Mouse (Mus musculus): Measurements from ENCODE around the gene Snx8.
A peak's percentile ranks its signal among the peaks of the same experiment; 100 is the strongest.

Snx8 gene

GRCm38 (mm10) chr5:140388588-140389576, at the start of gene Snx8:
Gene Snx8 (minus strand): TSS chr5:140389262.
- peak; percentile 96 for DNase-seq (ENCODE audit: low spot score in 2 of 2)

DNA sequence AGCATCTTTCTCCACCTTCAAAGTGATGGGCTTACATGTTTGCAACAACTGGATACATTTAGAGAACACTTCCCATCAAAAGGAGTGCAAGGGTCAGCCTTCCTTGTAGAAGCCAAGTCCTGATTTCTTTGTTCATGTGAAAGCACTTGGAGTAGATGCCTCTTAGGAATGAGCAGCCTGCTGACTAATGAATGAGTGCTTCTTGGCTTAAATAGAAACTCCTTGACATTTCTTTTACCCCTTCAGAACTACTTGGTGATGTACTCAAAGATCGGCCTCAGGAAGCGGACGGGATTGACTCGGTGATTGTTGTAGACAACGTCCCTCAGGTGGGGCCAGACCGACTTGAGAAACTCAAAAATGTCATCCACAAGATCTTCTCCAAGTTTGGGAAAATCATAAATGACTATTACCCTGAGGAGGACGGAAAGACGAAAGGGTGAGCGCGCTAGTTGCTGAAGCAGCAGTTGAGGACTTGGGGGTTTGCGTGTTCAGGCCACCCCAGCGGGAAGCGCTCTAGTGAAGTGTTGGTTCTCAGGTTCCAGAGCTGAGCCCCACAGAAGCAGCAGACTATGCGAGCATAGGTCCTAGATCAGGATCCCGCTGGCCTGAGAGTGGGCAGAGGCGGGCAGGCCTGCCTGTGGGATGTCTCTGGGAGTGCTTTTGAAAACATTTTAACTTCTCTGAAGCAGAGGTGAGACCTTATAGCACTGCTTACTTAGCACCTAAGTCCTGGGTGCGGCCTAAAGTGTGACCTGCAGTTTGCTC, 36.1 kb upstream of the Snx8 start:
- no peak for DNase-seq (ENCODE audit: low spot score in 2 of 2)

DNA sequence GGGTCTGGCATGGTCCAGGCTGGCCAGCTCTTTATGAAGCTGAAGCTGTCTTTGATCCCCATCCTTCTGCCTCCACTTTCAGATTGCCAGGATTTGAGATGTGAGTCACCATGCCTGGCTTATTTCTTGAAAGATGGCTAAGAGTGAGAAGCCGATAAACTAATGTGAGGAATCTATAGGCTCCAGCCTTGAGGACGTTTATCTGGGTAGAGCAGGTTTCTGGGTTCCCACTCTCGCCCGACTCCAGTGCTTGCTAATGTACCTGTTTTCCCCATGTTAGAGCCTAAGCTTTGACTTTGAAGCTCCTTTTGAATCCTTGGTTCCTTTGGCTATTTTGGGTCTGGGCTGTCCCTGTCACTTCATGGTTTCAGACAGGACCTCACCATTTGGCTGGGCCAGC, 31.6 kb upstream of the Snx8 start:
- no peak for DNase-seq (ENCODE audit: low spot score in 2 of 2)

GRCm38 (mm10) chr5:140419442-140420080, 30.5 kb upstream of the Snx8 start:
- DNase-seq (ENCODE audit: low spot score in 2 of 2): peak in 1 of 2 experiments; percentile 6

DNA sequence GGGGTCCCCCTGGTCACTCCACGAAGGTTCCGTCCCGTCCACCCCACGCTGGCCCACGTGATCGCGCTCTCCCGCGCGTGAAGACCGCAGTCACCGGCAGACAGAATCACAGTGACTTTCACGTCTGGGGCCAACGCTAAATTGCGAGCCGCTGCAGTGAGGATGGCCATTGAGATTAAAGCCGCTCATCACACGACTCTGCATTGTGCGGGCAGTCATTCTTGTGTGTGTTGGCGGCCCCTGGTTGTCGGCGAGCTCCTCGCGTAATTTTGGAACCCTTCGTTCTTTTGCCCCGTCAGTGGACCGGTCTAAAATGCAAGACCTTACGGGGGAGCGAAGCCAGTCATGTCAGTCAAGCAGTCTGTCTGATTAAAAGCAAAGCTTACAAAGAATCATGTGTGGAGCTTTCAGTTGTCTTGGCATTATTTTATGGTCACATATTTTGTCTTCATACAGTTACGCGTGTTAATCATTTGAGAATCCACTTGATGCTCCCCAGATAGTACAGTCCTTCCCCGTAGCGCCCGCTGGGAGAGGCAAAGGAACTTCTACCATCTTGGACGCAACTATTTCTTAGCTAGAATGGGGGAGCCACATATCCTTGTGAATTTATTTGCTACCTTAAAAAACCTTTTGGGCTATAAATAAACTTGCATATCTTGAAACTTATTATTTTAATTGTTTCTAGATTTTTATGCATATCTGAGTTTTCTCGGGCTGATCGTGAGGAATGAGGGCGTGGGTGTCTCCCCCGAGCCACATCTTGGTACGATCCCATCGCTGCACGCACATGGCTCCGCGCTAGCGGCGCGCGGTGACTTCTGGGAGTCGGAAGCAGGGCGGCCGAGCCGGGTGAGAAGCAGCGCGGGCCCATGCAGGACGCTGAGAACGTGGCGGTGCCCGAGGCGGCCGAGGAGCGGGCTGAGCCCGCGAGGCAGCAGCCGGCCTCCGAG, 29.7 kb upstream of the Snx8 start, which contains the start of gene Eif3b:
TSS of gene Eif3b (plus strand) at position 840 of the 953 bp plus-strand sequence.
- peak; percentile 90 to 91 for DNase-seq (ENCODE audit: low spot score in 2 of 2)

- DNase-seq (ENCODE audit: low spot score in 2 of 2): no peak
These were observed 29.0 kb upstream of the Snx8 start for GRCm38 (mm10) chr5:140418106-140418488.

DNA sequence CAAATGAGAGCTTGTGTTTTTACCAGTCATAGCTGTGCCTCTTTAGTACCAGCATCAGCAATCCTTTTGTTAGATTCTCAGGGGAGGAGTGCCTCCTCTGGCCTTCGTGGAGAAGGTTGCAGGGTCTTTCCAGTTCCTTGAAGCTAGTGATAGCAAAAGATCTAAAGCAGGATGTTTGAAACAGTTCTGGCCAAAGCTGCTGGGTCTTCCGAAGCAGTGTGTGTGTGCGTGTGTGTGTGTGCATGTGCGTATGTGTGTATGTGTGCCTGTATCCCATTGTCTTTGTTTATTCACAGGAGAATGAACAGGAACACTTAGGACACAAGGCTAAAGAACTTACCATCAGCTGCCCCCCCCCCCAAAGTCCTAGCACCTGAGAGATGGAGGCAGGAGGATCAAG, 25.6 kb upstream of the Snx8 start:
- DNase-seq (ENCODE audit: low spot score in 2 of 2): no peak

GRCm38 (mm10) chr5:140411339-140411738, 22.3 kb upstream of the Snx8 start:
- peak; percentile 50 to 75 for DNase-seq (ENCODE audit: low spot score in 2 of 2)

DNA sequence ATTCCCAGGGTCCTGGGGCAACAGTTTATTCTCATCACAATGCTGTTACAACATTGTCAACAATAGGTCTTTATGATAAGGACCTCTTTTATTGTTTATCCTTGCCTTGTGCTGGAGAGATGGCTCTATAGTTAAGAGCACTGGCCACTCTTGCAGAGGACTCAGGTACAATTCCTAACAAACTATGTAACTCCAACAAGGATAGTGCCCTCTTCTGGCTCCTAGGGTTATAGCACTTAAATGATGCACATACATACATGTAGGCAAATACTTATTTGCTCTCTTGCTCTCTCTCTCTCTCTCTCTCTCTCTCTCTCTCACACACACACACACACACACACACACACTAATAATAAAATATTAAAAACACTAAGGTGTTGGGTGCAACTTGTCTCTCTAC, 19.7 kb upstream of the Snx8 start:
- no peak for DNase-seq (ENCODE audit: low spot score in 2 of 2)

DNA sequence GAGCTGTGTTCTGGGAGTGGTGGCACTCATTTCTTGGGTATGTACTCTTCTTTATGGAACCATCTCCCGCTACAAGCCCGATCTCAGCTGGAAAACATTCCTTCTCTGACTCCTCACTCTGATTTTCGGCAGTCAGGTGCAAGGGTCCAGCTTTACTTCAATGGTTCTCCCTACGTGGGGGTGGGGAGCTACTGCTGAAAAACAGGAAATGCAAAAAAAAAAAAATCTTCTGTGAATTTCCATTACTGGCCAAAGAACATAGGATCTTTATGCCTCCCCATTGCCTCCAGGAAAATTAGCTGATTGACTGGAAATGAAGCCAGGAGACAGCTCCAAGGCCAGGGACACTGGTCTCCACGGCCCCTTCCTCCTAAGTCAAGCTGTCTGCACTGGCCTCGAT, 17.6 kb upstream of the Snx8 start:
- no peak for DNase-seq (ENCODE audit: low spot score in 2 of 2)

DNA sequence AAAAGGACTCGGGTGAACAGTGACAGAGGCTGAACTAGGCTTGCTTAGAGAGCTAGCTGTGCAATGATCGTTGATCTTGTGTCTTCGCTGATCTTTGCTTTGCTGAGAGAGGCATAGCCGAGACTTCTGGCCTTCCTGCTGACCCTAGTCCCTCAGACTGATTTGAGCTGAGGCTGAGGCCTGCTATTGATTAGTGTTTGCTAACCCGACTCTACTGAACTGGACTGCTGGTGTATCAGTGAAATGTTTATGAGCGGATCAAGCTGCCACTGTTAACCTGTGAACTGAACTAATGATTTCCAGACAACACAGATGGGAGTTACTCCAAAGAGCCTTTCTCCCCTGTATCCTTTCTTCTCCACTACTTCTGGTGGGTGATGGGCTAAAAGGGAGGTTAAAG, 16.1 kb upstream of the Snx8 start:
- no peak for DNase-seq (ENCODE audit: low spot score in 2 of 2)

DNA sequence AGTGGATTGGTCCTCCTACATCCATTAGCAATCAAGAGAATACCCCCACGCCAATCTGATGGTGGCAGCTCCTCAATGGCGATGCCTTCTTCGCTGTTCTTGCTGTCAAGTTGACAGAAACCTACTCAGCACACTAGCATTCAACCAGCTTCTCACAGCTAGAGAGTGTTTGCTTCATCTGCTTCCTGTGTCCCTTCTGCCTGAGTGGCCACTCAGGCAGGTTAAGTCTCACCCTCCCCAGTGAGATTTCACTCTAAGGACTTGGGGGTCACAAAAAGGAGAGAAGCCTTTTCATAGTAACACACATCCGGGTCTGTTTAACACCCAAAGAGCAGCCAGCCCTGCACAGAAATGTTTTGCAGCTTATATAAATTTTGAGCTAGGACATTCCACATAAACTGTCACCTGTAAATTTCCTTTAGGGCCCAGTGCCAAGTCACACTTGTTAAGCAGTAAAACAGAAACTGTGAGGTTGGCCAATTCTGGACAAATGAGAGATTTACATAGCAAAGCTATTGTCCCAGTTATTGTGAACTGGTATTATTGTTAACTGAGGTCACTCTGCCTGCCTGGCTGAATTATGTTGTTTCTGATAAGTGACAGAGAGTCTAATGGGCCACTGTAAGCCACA, 13.7 kb upstream of the Snx8 start:
- DNase-seq (ENCODE audit: low spot score in 2 of 2): no peak

DNA sequence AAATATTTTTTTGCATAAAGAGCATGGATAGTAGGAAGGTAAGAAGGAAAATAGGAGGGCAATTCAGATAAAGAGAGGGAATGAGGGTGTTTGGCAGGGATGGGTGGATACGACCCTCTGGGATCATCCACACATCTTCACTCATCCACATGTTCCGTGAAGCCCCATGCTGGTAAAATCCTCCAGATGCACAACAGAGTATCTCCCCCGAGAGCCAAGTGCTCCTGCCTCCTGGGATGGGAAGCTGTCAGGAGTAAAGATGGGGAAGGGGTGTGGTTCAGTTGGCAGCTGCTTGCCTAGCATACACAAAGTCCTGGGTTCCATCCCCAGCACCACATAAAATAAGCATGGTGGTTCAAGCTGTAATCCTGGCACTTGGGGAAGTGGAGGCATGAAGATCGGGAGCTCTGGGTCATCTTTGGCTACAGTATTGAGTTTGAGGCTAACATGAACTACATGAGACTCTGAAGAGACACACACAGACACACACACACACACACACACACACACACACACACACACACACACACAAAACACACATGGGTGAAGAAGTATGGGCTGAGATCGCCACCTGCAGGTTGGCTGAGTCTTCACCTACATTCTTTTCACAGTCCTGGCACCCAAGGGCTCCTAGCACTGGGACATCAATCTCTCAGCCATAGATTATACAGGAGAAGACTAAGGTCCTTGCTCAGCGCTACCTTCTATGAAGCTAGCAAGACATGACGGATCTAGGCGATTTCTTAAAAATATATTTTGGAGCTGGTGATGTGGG, 7.3 kb upstream of the Snx8 start:
- DNase-seq (ENCODE audit: low spot score in 2 of 2): peak; percentile 33 to 71

DNA sequence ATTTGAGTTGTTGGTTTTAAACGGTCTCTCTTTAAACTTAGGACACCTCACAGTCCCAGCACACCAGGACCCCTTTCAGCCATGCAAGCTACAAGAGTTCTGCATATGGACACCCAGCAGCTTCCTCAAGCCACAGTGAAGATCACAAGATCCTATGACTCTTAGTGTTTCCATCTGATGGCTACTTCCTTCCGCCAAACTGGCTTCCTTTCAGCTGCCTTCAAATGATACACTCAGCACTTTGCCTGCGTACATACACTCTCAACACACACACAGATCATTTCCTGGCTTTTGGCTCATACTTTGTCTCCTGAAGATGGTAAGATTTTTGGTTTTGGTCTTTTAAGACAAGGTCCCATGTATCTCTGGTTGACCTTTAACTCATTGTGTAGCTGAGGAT, 3.6 kb upstream of the Snx8 start:
- DNase-seq (ENCODE audit: low spot score in 2 of 2): no peak

- DNase-seq (ENCODE audit: low spot score in 2 of 2): no peak
These were observed 2.9 kb upstream of the Snx8 start for GRCm38 (mm10) chr5:140391981-140392380.

GRCm38 (mm10) chr5:140391435-140391834, 2.4 kb upstream of the Snx8 start:
- no peak for DNase-seq (ENCODE audit: low spot score in 2 of 2)

- no peak for DNase-seq (ENCODE audit: low spot score in 2 of 2)
These were observed 585 bp upstream of the Snx8 start for GRCm38 (mm10) chr5:140389647-140390046.

GRCm38 (mm10) chr5:140387816-140388510, 1.1 kb downstream of the Snx8 start:
- DNase-seq (ENCODE audit: low spot score in 2 of 2): no peak

- no peak for DNase-seq (ENCODE audit: low spot score in 2 of 2)
These were observed 1.8 kb downstream of the Snx8 start for GRCm38 (mm10) chr5:140387236-140387635.

Measured in natural killer cell, adult 2 months (primary cell).